Mouse (Mus musculus): ENCODE data around the gene Astn2.

DNA sequence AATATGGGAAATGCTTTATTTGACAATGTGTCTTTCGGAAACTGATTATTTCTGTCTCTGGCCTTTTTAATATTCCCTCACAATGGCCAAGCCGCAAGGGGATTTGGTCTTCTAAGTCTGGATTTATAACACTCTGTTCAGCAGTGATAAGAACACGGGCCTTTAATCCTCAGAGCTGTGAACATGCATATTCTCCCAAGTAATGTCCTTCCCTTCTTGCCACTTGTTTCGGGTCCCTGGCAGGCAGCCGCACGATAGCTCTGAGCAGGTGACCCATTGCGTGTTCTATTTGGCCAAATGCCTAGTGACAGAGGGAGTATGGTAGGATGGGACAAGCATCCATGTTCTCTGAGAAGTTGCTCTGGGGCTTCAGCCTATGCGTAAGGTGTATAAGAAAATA lies 214.8 kb downstream of the Astn2 start:
- no peak for TF ChIP-seq POLR2A (IDR thresholded peaks at IDR 0.05; ENCODE audit: control insufficient read depth, extremely low read depth, insufficient read depth, low read length, poor library complexity)
- TF ChIP-seq CTCF (IDR thresholded peaks at IDR 0.05; ENCODE audit: borderline replicate concordance, control insufficient read depth, extremely low read depth, insufficient read depth, low read length, poor library complexity), result no peak
